Mouse (Mus musculus) midbrain, embryonic 16.5 days (tissue): ENCODE results near the gene Sema3a. TPM values are rescaled to one million over a fixed set of nuclear protein-coding genes. Genes with fewer than 3 reads are reported as not detected.
"Not testable (repeated sequence)": the region's sequence is repeated elsewhere in the genome, so short reads cannot be mapped to it uniquely, and the experiment has no call there.

Experiments
- ATAC-seq: fragments of 200-750 bp; cut with Nextera tagmentation; 2 replicates; pipeline ENCODE4 v1.8.0; 2017; ENCODE audit warnings: moderate TSS enrichment
- H3K27ac ChIP-seq: fragments of 300-500 bp; sonication (generic); 2 replicates; pipeline ENCODE4 v1.5.1; 2014; ENCODE audit warnings: mild to moderate bottlenecking, low read length, mixed read lengths
- H3K27me3 ChIP-seq: fragments of 300-500 bp; sonication (generic); 2 replicates; pipeline ENCODE4 v1.6.1; 2014; ENCODE audit warnings: low read depth, low read length, mixed read lengths; ENCODE audit not compliant: control insufficient read depth, insufficient read depth
- H3K36me3 ChIP-seq: fragments of 300-500 bp; sonication (generic); 2 replicates; pipeline ENCODE4 v1.6.1; 2014; ENCODE audit warnings: mild to moderate bottlenecking, low read length, moderate library complexity, mixed read lengths; ENCODE audit not compliant: control insufficient read depth, insufficient read depth
- H3K4me1 ChIP-seq: fragments of 300-500 bp; sonication (generic); 2 replicates; pipeline ENCODE4 v1.6.1; 2014; ENCODE audit warnings: mild to moderate bottlenecking, low read length, mixed read lengths; ENCODE audit not compliant: control insufficient read depth, insufficient read depth
- H3K4me2 ChIP-seq: fragments of 300-500 bp; sonication (generic); 2 replicates; pipeline ENCODE4 v1.6.1; 2014; ENCODE audit warnings: mild to moderate bottlenecking, low read length, mixed read lengths
- H3K4me3 ChIP-seq: fragments of 300-500 bp; sonication (generic); 2 replicates; pipeline ENCODE4 v1.5.1; 2014; ENCODE audit warnings: low read depth, mild to moderate bottlenecking, low read length, moderate library complexity, mixed read lengths
- H3K9ac ChIP-seq: fragments of 300-500 bp; sonication (generic); 2 replicates; pipeline ENCODE4 v1.6.1; 2014; ENCODE audit warnings: low read depth, low read length, mixed read lengths
- H3K9me3 ChIP-seq: fragments of 300-500 bp; sonication (generic); replicated peaks from 2 replicates; pipeline ENCODE4 v1.6.1; 2014; ENCODE audit warnings: mild to moderate bottlenecking, low read length, mixed read lengths; ENCODE audit not compliant: control insufficient read depth, poor library complexity, severe bottlenecking
- WGBS: fragments of 180-500 bp; shearing (Covaris S2); extraction: QIAGEN DNeasy Blood & Tissue Kit; methylation state at CpG from one replicate; pipeline ENCODE4 v1.1.7; 2014; 5-methylcytosine and 5-hydroxymethylcytosine counted together
- polyA plus RNA-seq: library from polyadenylated mRNA; unstranded; fragments of >200 nt; fragmentation: Nextera tagmentation; extraction: Ambion mirVana; gene quantifications from 2 replicates; pipeline ENCODE4 v1.2.1, GENCODE M21; 2015

The Sema3a gene
- polyA plus RNA-seq, 1 experiment from 2014 or later = 7.2 TPM

DNA sequence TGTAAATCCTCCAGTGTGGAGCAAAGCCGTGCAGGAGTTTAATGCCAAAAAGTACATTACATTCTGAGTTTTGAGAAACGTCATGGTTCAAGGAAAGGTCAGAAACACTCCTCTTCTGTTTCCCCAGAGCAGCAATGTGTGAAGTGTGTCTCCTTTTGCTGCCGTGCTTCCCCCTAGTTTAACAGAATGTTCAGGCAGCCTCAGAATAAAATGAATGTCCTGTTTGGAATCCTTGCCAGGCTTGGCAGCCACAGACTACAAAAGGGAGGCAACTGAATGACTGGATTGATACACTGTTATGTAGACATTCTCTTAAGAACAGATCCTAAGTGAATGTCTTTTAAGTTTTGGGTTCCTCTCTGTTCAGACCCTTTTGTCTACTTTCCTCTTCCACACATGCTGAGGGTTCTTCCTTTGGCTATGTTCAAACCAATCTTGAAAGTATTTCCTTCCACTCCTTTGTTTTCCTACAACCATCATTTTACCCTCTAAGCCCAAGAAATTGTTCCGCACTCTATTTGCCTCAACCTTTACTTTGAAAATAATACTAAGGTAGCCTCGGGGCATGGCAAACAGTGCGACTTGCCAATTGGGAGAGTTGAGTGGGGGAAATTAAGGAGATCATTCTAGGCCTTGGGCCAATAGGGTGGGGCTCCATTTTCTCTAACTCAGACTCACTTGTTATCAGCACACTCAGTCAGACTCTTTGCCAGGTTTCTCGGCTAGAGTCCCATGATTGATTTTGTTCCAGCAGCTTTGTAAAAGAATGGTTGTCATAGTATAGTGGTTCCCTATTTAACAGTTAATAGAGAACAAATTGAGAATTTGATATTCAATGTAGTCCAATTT, 345.1 kb downstream of the Sema3a start:
- ATAC-seq = 0 out of 2 replicates have a peak, but pooled peaks have one; percentile 45
- H3K9ac ChIP-seq = no peak overlapping the region
- H3K9me3 ChIP-seq = no peaks in the 10 kb centered on the region
- peaks cover 5% of the 10 kb centered on the region for H3K4me1 ChIP-seq
- H3K4me3 ChIP-seq = no peak overlapping the region
- WGBS = 60% methylated on average over 7 of the region's 7 CpGs
- no peak overlapping the region for H3K27ac ChIP-seq
- no peaks in the 10 kb centered on the region for H3K36me3 ChIP-seq
- H3K4me2 ChIP-seq = no peak overlapping the region
- H3K27me3 ChIP-seq = no peaks in the 10 kb centered on the region

GRCm38 (mm10) chr5:13477653-13478052, 352.4 kb downstream of the Sema3a start:
- no peak overlapping the region for H3K9ac ChIP-seq
- 68% methylated on average over 1 of the region's 1 CpGs for WGBS
- H3K9me3 ChIP-seq = no peaks in the 10 kb centered on the region
- no peak for ATAC-seq
- no peak overlapping the region for H3K27ac ChIP-seq
- no peaks in the 10 kb centered on the region for H3K36me3 ChIP-seq
- H3K4me3 ChIP-seq = no peak overlapping the region
- H3K4me1 ChIP-seq = no peaks in the 10 kb centered on the region
- no peak overlapping the region for H3K4me2 ChIP-seq
- H3K27me3 ChIP-seq = no peaks in the 10 kb centered on the region

- Histone ChIP-seq H3K27me3 (no peaks in the 10 kb centered on the region), H3K4me3 (no peak overlapping the region), H3K36me3 (no peaks in the 10 kb centered on the region), H3K9ac (no peak overlapping the region), H3K4me2 (no peak overlapping the region), H3K9me3 (no peaks in the 10 kb centered on the region), H3K4me1 (no peaks in the 10 kb centered on the region), H3K27ac (no peak overlapping the region)
- ATAC-seq = no peak
- WGBS = 92% methylated on average over 2 of the region's 2 CpGs
Observed at GRCm38 (mm10) chr5:13488671-13489070, 363.5 kb downstream of the Sema3a start.

GRCm38 (mm10) chr5:13495967-13496366, 370.8 kb downstream of the Sema3a start:
- not testable (repeated sequence) for H3K9me3 ChIP-seq, ATAC-seq, H3K4me3 ChIP-seq, H3K27ac ChIP-seq, H3K36me3 ChIP-seq, H3K4me1 ChIP-seq, H3K4me2 ChIP-seq, H3K27me3 ChIP-seq, H3K9ac ChIP-seq
- 83% methylated on average over 3 of the region's 3 CpGs for WGBS

GRCm38 (mm10) chr5:13499835-13500234, 374.6 kb downstream of the Sema3a start:
- no peaks in the 10 kb centered on the region for H3K4me1 ChIP-seq
- no peak overlapping the region for H3K27ac ChIP-seq
- 76% methylated on average over 2 of the region's 2 CpGs for WGBS
- H3K36me3 ChIP-seq = no peaks in the 10 kb centered on the region
- H3K27me3 ChIP-seq = no peaks in the 10 kb centered on the region
- no peaks in the 10 kb centered on the region for H3K9me3 ChIP-seq
- H3K9ac ChIP-seq = no peak overlapping the region
- no peak overlapping the region for H3K4me2 ChIP-seq
- ATAC-seq = no peak
- no peak overlapping the region for H3K4me3 ChIP-seq

- H3K9ac ChIP-seq = no peak overlapping the region
- 61% methylated on average over 4 of the region's 4 CpGs for WGBS
- H3K27ac ChIP-seq = no peak overlapping the region
- no peak overlapping the region for H3K4me2 ChIP-seq
- H3K36me3 ChIP-seq = no peaks in the 10 kb centered on the region
- no peak overlapping the region for H3K4me3 ChIP-seq
- H3K4me1 ChIP-seq = no peaks in the 10 kb centered on the region
- H3K27me3 ChIP-seq = no peaks in the 10 kb centered on the region
- ATAC-seq = no peak
- H3K9me3 ChIP-seq = no peaks in the 10 kb centered on the region
Observed at GRCm38 (mm10) chr5:13505839-13506499, 380.8 kb downstream of the Sema3a start.

GRCm38 (mm10) chr5:13509163-13509562, 383.9 kb downstream of the Sema3a start:
- 87% methylated on average over 3 of the region's 3 CpGs for WGBS
- no peak overlapping the region for H3K9ac ChIP-seq
- H3K36me3 ChIP-seq = no peaks in the 10 kb centered on the region
- no peak for ATAC-seq
- no peak overlapping the region for H3K27ac ChIP-seq
- no peaks in the 10 kb centered on the region for H3K9me3 ChIP-seq
- no peaks in the 10 kb centered on the region for H3K4me1 ChIP-seq
- no peak overlapping the region for H3K4me3 ChIP-seq
- H3K27me3 ChIP-seq = 0 out of 2 replicates have a peak, but pooled peaks cover 6% of the 10 kb centered on the region
- no peak overlapping the region for H3K4me2 ChIP-seq

DNA sequence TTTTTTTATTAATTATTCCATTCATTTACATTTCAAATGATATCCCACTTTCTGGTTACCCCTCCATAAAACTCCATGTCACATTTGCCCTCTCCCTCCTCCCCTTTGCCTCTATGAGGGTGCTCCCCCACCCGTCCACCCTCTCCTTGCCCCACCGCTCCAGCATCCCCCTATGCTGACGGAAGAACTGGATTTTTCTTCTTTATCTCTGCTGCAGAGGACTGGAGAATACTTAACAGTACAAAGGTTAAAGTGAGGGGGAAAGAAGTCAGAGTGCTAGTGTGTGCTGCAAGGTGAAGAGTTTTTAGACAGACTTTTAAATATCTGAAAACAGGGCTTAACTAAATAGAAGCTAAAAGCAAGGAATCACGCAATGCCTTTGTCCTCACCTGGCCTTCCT, 391.8 kb downstream of the Sema3a start:
- peaks cover 34% of the 10 kb centered on the region for H3K27me3 ChIP-seq

DNA sequence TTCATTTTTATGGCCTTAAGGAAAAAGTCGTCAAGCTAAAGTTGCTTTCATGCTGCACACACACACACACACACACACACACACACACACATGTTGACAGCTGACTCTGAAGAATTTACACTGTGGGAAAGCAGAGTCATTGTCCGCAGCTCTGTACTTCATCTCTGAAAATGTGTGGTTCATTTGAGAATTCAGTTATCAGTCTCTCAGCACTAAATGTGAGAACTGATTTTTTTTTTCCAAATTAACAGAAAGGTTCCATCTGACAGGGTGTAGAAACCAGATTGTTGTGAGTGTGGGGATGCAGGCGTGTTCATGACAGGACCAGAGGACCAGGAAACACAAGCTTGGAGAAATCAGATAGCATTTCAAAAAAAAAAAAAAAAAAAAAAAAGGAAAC, 400.4 kb downstream of the Sema3a start:
- WGBS = 68% methylated on average over 3 of the region's 3 CpGs
- H3K27ac ChIP-seq = no peak overlapping the region
- no peak for ATAC-seq
- H3K4me3 ChIP-seq = no peak overlapping the region
- no peaks in the 10 kb centered on the region for H3K9me3 ChIP-seq
- H3K27me3 ChIP-seq = peaks cover 30% of the 10 kb centered on the region
- H3K4me1 ChIP-seq = 0 out of 2 replicates have a peak, but pooled peaks cover 4% of the 10 kb centered on the region
- no peaks in the 10 kb centered on the region for H3K36me3 ChIP-seq
- no peak overlapping the region for H3K9ac ChIP-seq
- no peak overlapping the region for H3K4me2 ChIP-seq

More for the DNA sequence above, 391.8 kb downstream of the Sema3a start:
- no peak overlapping the region for H3K27ac ChIP-seq
- H3K4me1 ChIP-seq = no peaks in the 10 kb centered on the region
- no peaks in the 10 kb centered on the region for H3K9me3 ChIP-seq
- H3K4me3 ChIP-seq = no peak overlapping the region
- H3K4me2 ChIP-seq = no peak overlapping the region
- H3K9ac ChIP-seq = no peak overlapping the region
- no peaks in the 10 kb centered on the region for H3K36me3 ChIP-seq
- ATAC-seq = no peak
- 93% methylated on average over 4 of the region's 4 CpGs for WGBS
